Comparison of ENCODE assay signal across 8 mouse cellular contexts in the genomic region with DNA sequence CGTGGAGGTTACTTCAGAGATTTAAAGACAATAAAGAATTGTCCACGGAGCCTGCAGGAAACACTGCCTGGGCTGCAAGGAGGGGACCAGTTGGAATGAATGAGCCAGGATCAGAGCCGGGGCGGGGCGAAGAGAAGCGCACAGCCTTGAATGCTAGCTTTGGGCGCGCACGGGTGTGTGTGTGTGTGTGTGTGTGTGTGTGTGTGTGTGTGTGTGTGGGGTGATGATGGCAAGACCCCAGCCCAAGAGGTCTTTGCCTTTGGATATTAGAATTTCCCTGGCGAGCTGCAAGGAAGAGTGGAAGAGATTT. TPM values are rescaled to one million over a fixed set of nuclear protein-coding genes. Genes with fewer than 3 reads are reported as not detected.
DNase-seq lines count a peak whose midpoint lies in the region; ATAC-seq lines count a peak whose summit lies in the region.

No protein-coding gene starts in this region.

- no peak overlapping the region for H3K27ac ChIP-seq in kidney, embryonic 16.5 days (ENCODE audit: low read length)
- no peak overlapping the region for H3K27ac ChIP-seq in embryonic facial prominence, embryonic 14.5 days (replicated peaks; ENCODE audit: low read depth, low read length)
- no peak overlapping the region for H3K27ac ChIP-seq in limb, embryonic 12.5 days
- H3K27ac ChIP-seq in stomach, embryonic 14.5 days (ENCODE audit: low read length), result no peak overlapping the region

- ATAC-seq in kidney, embryonic 16.5 days (ENCODE audit: low FRiP score, low TSS enrichment), result 0 out of 2 replicates have a peak, but pooled peaks have one; percentile 42
- no peak for ATAC-seq in embryonic facial prominence, embryonic 14.5 days (ENCODE audit: low read depth)
- ATAC-seq in limb, embryonic 12.5 days (ENCODE audit: insufficient number of reproducible peaks, insufficient read depth, low FRiP score, low TSS enrichment, low read depth), result no peak
- no peak for ATAC-seq in stomach, embryonic 14.5 days (ENCODE audit: insufficient number of reproducible peaks, insufficient read depth, low FRiP score, low read depth)
- no peak for ATAC-seq in granulocyte monocyte progenitor cell, adult 5-6 weeks (replicated peaks; ENCODE audit: poor library complexity, severe bottlenecking)

- no peak overlapping the region for H3K9ac ChIP-seq in kidney, embryonic 16.5 days (replicated peaks; ENCODE audit: low read length)
- H3K9ac ChIP-seq in embryonic facial prominence, embryonic 14.5 days (ENCODE audit: low read depth, low read length), result peak overlapping the region; percentile 64
- H3K9ac ChIP-seq in limb, embryonic 12.5 days (replicated peaks), result no peak overlapping the region
- H3K9ac ChIP-seq in stomach, embryonic 14.5 days (replicated peaks; ENCODE audit: low read depth, low read length), result no peak overlapping the region

- peak overlapping the region; percentile 99 for H3K4me2 ChIP-seq in kidney, embryonic 16.5 days (replicated peaks; ENCODE audit: low read depth, low read length)
- peak overlapping the region; percentile 99 for H3K4me2 ChIP-seq in embryonic facial prominence, embryonic 14.5 days (ENCODE audit: low read depth, low read length)
- peak overlapping the region; percentile 99 for H3K4me2 ChIP-seq in limb, embryonic 12.5 days
- H3K4me2 ChIP-seq in stomach, embryonic 14.5 days (replicated peaks; ENCODE audit: low read depth, low read length), result peak overlapping the region; percentile 99

- H3K4me3 ChIP-seq in kidney, embryonic 16.5 days (ENCODE audit: low read length), result peak overlapping the region; percentile 72
- H3K4me3 ChIP-seq in embryonic facial prominence, embryonic 14.5 days (ENCODE audit: low read depth, low read length), result peak overlapping the region; percentile 72
- peak overlapping the region; percentile 70 for H3K4me3 ChIP-seq in limb, embryonic 12.5 days (replicated peaks)
- H3K4me3 ChIP-seq in stomach, embryonic 14.5 days (ENCODE audit: low read depth, low read length), result peak overlapping the region; percentile 62

- peaks cover 22% of the 10 kb centered on the region; the same call in 1 of the 2 replicates for H3K4me1 ChIP-seq in kidney, embryonic 16.5 days (ENCODE audit: insufficient read depth, low read length)
- H3K4me1 ChIP-seq in embryonic facial prominence, embryonic 14.5 days (ENCODE audit: control insufficient read depth, insufficient read depth, low read length), result peaks cover 12% of the 10 kb centered on the region
- peaks cover 23% of the 10 kb centered on the region for H3K4me1 ChIP-seq in limb, embryonic 12.5 days (replicated peaks)
- no peaks in the 10 kb centered on the region for H3K4me1 ChIP-seq in stomach, embryonic 14.5 days (ENCODE audit: control insufficient read depth, insufficient read depth, low read length)

- H3K27me3 ChIP-seq in kidney, embryonic 16.5 days (ENCODE audit: insufficient read depth, low read length), result peaks cover 32% of the 10 kb centered on the region
- H3K27me3 ChIP-seq in embryonic facial prominence, embryonic 14.5 days (replicated peaks; ENCODE audit: control insufficient read depth, insufficient read depth, low read length), result peaks cover 59% of the 10 kb centered on the region
- H3K27me3 ChIP-seq in limb, embryonic 12.5 days, result peaks cover 62% of the 10 kb centered on the region
- H3K27me3 ChIP-seq in stomach, embryonic 14.5 days (ENCODE audit: control insufficient read depth, insufficient read depth, low read length), result peaks cover 8% of the 10 kb centered on the region

- 0% methylated on average over 10 of the region's 10 CpGs for WGBS in kidney, embryonic 16.5 days
- WGBS in embryonic facial prominence, embryonic 14.5 days, result 0% methylated on average over 6 of the region's 10 CpGs
- WGBS in limb, embryonic 12.5 days, result 0% methylated on average over 10 of the region's 10 CpGs
- under 1% methylated on average over 10 of the region's 10 CpGs for WGBS in stomach, embryonic 14.5 days

- no peaks in the 10 kb centered on the region for H3K9me3 ChIP-seq in kidney, embryonic 16.5 days (ENCODE audit: low read length)
- no peaks in the 10 kb centered on the region for H3K9me3 ChIP-seq in embryonic facial prominence, embryonic 14.5 days (ENCODE audit: control insufficient read depth, low read length)
- no peaks in the 10 kb centered on the region for H3K9me3 ChIP-seq in limb, embryonic 12.5 days
- H3K9me3 ChIP-seq in stomach, embryonic 14.5 days (ENCODE audit: control insufficient read depth, low read depth, low read length), result no peaks in the 10 kb centered on the region

- DNase-seq in kidney, postnatal 25 days, result no peak
- peak; percentile 27 to 41 for DNase-seq in adrenal gland, postnatal 36 days
- peak; percentile 30 for DNase-seq in embryonic facial prominence, embryonic 14.5 days (ENCODE audit: low spot score)
- no peak for DNase-seq in thymus, postnatal 36 days

- H3K36me3 ChIP-seq in kidney, embryonic 16.5 days (ENCODE audit: insufficient read depth, low read length), result no peaks in the 10 kb centered on the region
- H3K36me3 ChIP-seq in embryonic facial prominence, embryonic 14.5 days (ENCODE audit: control insufficient read depth, insufficient read depth, low read length), result no peaks in the 10 kb centered on the region
- no peaks in the 10 kb centered on the region for H3K36me3 ChIP-seq in limb, embryonic 12.5 days
- H3K36me3 ChIP-seq in stomach, embryonic 14.5 days (ENCODE audit: control insufficient read depth, insufficient read depth, low read length), result no peaks in the 10 kb centered on the region

RNA-seq across cellular contexts. Expression of a gene that starts 1.0 kb away (rescaled TPM):
- 0.12 and 0.13 TPM in 2 replicates for polyA plus RNA-seq in kidney, embryonic 16.5 days (2015; fragmentation: Nextera tagmentation; extraction: Ambion mirVana)
- under 1 TPM; 0.03 to 0.16 TPM for total RNA-seq in adrenal gland, postnatal 36 days (2021)
- 1.4 and 2.2 TPM in 2 replicates for polyA plus RNA-seq in embryonic facial prominence, embryonic 14.5 days (2014; fragmentation: Nextera tagmentation; extraction: Ambion mirVana)
- 0.16 and 0.37 TPM in 2 replicates for polyA plus RNA-seq in limb, embryonic 12.5 days (2016; fragmentation: Nextera tagmentation; extraction: Ambion mirVana)
- 1.0 and 1.3 TPM in 2 replicates for polyA plus RNA-seq in stomach, embryonic 14.5 days (2014; fragmentation: Nextera tagmentation; extraction: Ambion mirVana)
- total RNA-seq in granulocyte monocyte progenitor cell, adult 5-6 weeks (2014; fragmentation: Nextera tagmentation), result 0.45 TPM in 1 of 2 replicates, not detected in the other
- total RNA-seq in granulocyte monocyte progenitor cell, adult 5-6 weeks (2017), result not detected in 2 replicates

Comparison
In these comparisons a context has a peak if more than half of its experiments do, and no peak if none do; other contexts are left out.
1. DNase-seq: peak in adrenal gland, postnatal 36 days (2 of 2) and embryonic facial prominence, embryonic 14.5 days (single experiment); none in kidney, postnatal 25 days (0 of 2) and thymus, postnatal 36 days (0 of 2).
2. Peak in every context shown above with its lines, with median percentiles within 50 percentile points of each other: H3K4me2 ChIP-seq and H3K4me3 ChIP-seq.